Mouse (Mus musculus) hindbrain, postnatal 0 days (tissue): Measurements from ENCODE around the gene Tnnc2. TPM values are rescaled to one million over a fixed set of nuclear protein-coding genes. Genes with fewer than 3 reads are reported as not detected.

Source experiments
- ATAC-seq: fragments of 200-750 bp; cut with Nextera tagmentation; 2 replicates; pipeline ENCODE4 v1.8.0; 2017; ENCODE audit warnings: mild to moderate bottlenecking, moderate TSS enrichment, moderate library complexity
- DNase-seq: peaks from one replicate; pipeline ENCODE4 v3.0.0-alpha.2; 2015; ENCODE audit warnings: low spot score
- H3K27ac ChIP-seq: fragments of 300-500 bp; sonication (generic); 2 replicates; pipeline ENCODE4 v1.5.1; 2014; ENCODE audit warnings: mild to moderate bottlenecking
- H3K27me3 ChIP-seq: fragments of 300-500 bp; sonication (generic); 2 replicates; pipeline ENCODE4 v1.6.1; 2014; ENCODE audit warnings: low read length, mixed read lengths; ENCODE audit not compliant: insufficient read depth
- H3K36me3 ChIP-seq: fragments of 300-500 bp; sonication (generic); 2 replicates; pipeline ENCODE4 v1.6.1; 2014; ENCODE audit warnings: low read length, mixed read lengths; ENCODE audit not compliant: insufficient read depth
- H3K4me1 ChIP-seq: fragments of 300-500 bp; sonication (generic); 2 replicates; pipeline ENCODE4 v1.6.1; 2014; ENCODE audit warnings: antibody characterized with exemption, low read length, mixed read lengths; ENCODE audit not compliant: insufficient read depth
- H3K4me2 ChIP-seq: fragments of 300-500 bp; sonication (generic); 2 replicates; pipeline ENCODE4 v1.6.1; 2014; ENCODE audit warnings: low read depth, mild to moderate bottlenecking, low read length, moderate library complexity, mixed read lengths
- H3K4me3 ChIP-seq: fragments of 300-500 bp; sonication (generic); 2 replicates; pipeline ENCODE4 v1.5.1; 2014; ENCODE audit warnings: low read length
- H3K9ac ChIP-seq: fragments of 300-500 bp; sonication (generic); replicated peaks from 2 replicates; pipeline ENCODE4 v1.6.1; 2014; ENCODE audit warnings: mild to moderate bottlenecking, low read length, moderate library complexity, mixed read lengths
- H3K9me3 ChIP-seq: fragments of 300-500 bp; sonication (generic); 2 replicates; pipeline ENCODE4 v1.6.1; 2016; ENCODE audit warnings: low read length, mixed read lengths
- CTCF ChIP-seq: IDR thresholded peaks from 2 replicates; pipeline ENCODE4 v1.5.1; 2016; ENCODE audit warnings: antibody characterized with exemption, control low read depth, low read depth
- WGBS: fragments of 180-500 bp; shearing (Covaris S2); extraction: QIAGEN DNeasy Blood & Tissue Kit; methylation state at CpG from one replicate; pipeline ENCODE4 v1.1.7; 2014; 5-methylcytosine and 5-hydroxymethylcytosine counted together
- polyA plus RNA-seq: library from polyadenylated mRNA; unstranded; fragments of >200 nt; fragmentation: Nextera tagmentation; extraction: Ambion mirVana; gene quantifications from 2 replicates; pipeline ENCODE4 v1.2.1, GENCODE M21; 2015
- total RNA-seq: library from RNA; depleted of rRNA; stranded (reverse); fragments of >200 nt; gene quantifications from 2 replicates; pipeline ENCODE4 v1.2.3, GENCODE M21; 2014

The Tnnc2 gene
- total and polyA plus RNA-seq, 2 experiments from 2014 or later, result 0.30 TPM; not detected in 1

GRCm38 (mm10) chr2:164748991-164749390 is 30.8 kb downstream of the Tnnc2 start:
- no peak for TF ChIP-seq CTCF
- no peaks in the 10 kb centered on the region for H3K9me3 ChIP-seq
- H3K27ac ChIP-seq, result no peak overlapping the region
- H3K36me3 ChIP-seq, result peaks cover 21% of the 10 kb centered on the region
- no peak overlapping the region for H3K4me2 ChIP-seq
- ATAC-seq, result no peak
- WGBS, result 86% methylated on average over 6 of the region's 6 CpGs
- DNase-seq, result no peak
- H3K9ac ChIP-seq, result no peak overlapping the region
- peaks cover 10% of the 10 kb centered on the region for H3K4me1 ChIP-seq
- no peak overlapping the region for H3K4me3 ChIP-seq
- no peaks in the 10 kb centered on the region for H3K27me3 ChIP-seq

- Histone ChIP-seq H3K4me3 (no peak overlapping the region), H3K9ac (no peak overlapping the region), H3K36me3 (peaks cover 17% of the 10 kb centered on the region; the same call in 1 of the 2 replicates), H3K9me3 (no peaks in the 10 kb centered on the region), H3K4me1 (peaks cover 10% of the 10 kb centered on the region), H3K4me2 (no peak overlapping the region), H3K27ac (no peak overlapping the region), H3K27me3 (no peaks in the 10 kb centered on the region)
- DNase-seq (no peak), ATAC-seq (no peak)
- no peak for TF ChIP-seq CTCF
- 88% methylated on average over 4 of the region's 4 CpGs for WGBS
These were observed 31.6 kb downstream of the Tnnc2 start for GRCm38 (mm10) chr2:164748191-164748590.

- 55% methylated on average over 8 of the region's 8 CpGs for WGBS
- Histone ChIP-seq H3K27ac (no peak overlapping the region), H3K9me3 (no peaks in the 10 kb centered on the region), H3K4me1 (peaks cover 10% of the 10 kb centered on the region), H3K4me3 (peak overlapping the region; percentile 96), H3K27me3 (no peaks in the 10 kb centered on the region), H3K9ac (peak overlapping the region; percentile 91), H3K4me2 (peak overlapping the region; percentile 88), H3K36me3 (peaks cover 11% of the 10 kb centered on the region; the same call in 1 of the 2 replicates)
- TF ChIP-seq CTCF, result no peak
- DNase-seq, result no peak
- ATAC-seq, result no peak
These were observed 33.1 kb downstream of the Tnnc2 start for GRCm38 (mm10) chr2:164746693-164747092.

- TF ChIP-seq CTCF, result no peak
- peaks cover 7% of the 10 kb centered on the region; the same call in 1 of the 2 replicates for H3K36me3 ChIP-seq
- H3K4me3 ChIP-seq, result peak within 1 kb of the TSS; percentile 96
- H3K9ac ChIP-seq, result peak within 1 kb of the TSS; percentile 91
- ATAC-seq, result peak; percentile 96
- no peaks in the 10 kb centered on the region for H3K27me3 ChIP-seq
- DNase-seq, result peak; percentile 97
- WGBS, result under 1% methylated on average over 69 of the region's 70 CpGs
- peak within 1 kb of the TSS; percentile 88 for H3K4me2 ChIP-seq
- no peaks in the 10 kb centered on the region for H3K9me3 ChIP-seq
- peaks cover 10% of the 10 kb centered on the region for H3K4me1 ChIP-seq
- peak within 1 kb of the TSS; percentile 83 for H3K27ac ChIP-seq
These were observed 33.8 kb downstream of the Tnnc2 start, which contains the start of the genes Wfdc3 and Dnttip1 for GRCm38 (mm10) chr2:164745843-164746479. TSS of gene Wfdc3 (minus strand) at chr2:164745931. TSS of gene Dnttip1 (plus strand) at chr2:164745983.

GRCm38 (mm10) chr2:164744987-164745386 is 34.8 kb downstream of the Tnnc2 start:
- Histone ChIP-seq H3K4me1 (peaks cover 10% of the 10 kb centered on the region), H3K9me3 (no peaks in the 10 kb centered on the region), H3K27ac (no peak overlapping the region), H3K4me3 (peak overlapping the region; percentile 96), H3K27me3 (no peaks in the 10 kb centered on the region), H3K36me3 (no peaks in the 10 kb centered on the region; the same call in 1 of the 2 replicates), H3K4me2 (peak overlapping the region; percentile 88), H3K9ac (peak overlapping the region; percentile 91)
- 76% methylated on average over 13 of the region's 13 CpGs for WGBS
- ATAC-seq (no peak), DNase-seq (no peak)
- TF ChIP-seq CTCF, result no peak

- no peak overlapping the region for H3K4me2 ChIP-seq
- no peaks in the 10 kb centered on the region for H3K36me3 ChIP-seq
- TF ChIP-seq CTCF, result no peak
- no peak for DNase-seq
- ATAC-seq, result no peak
- no peak overlapping the region for H3K9ac ChIP-seq
- H3K27ac ChIP-seq, result no peak overlapping the region
- no peaks in the 10 kb centered on the region for H3K27me3 ChIP-seq
- WGBS, result 63% methylated on average over 7 of the region's 7 CpGs
- H3K9me3 ChIP-seq, result no peaks in the 10 kb centered on the region
- no peaks in the 10 kb centered on the region for H3K4me1 ChIP-seq
- no peak overlapping the region for H3K4me3 ChIP-seq
These were observed 39.9 kb downstream of the Tnnc2 start for GRCm38 (mm10) chr2:164739876-164740275.
